Mouse (Mus musculus): ENCODE measurements around the gene Tmem130. TPM values are rescaled to one million over a fixed set of nuclear protein-coding genes. Genes with fewer than 3 reads are reported as not detected.

Tmem130 gene
- polyA plus RNA-seq (2014; fragmentation: Nextera tagmentation; extraction: Ambion mirVana): 2.5 and 2.7 TPM in 2 replicates

DNA sequence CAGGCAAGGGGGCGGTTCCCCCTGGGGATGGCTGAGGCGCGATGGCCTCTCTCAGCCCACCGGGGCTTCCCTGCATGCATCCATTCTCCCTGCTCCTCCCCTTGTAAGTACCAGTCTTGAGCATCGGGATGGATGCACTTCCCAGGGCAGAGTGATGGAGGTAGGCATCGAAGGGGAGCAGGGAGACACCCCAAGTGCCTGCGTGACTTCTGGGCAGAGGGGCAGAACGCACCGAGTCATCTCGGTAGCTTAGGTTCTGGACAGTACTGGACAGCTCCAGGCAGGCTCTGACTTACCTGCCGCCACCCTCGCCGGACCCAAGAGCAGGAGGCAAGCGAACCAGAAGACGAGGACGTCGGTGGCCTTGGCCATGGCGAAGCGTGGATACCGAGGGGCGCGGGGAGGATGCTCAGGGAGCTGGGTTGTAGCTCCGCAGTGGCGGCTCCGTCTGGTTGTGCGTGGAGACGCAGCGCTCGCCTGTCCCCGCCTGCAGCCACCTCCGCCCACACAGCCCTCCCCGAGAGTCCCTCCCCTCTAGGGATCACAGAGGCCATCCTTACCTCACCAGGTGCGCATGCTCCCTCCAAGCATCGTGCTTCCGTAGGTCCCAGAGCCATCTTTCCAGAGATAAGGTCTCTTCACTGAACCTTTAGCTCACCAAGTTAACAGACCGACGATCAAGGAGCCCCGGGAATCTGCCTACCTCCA is at the start of gene Tmem130:
TSS of gene Tmem130 (minus strand) at position 658 of the 708 bp plus-strand sequence.
- H3K9me3 ChIP-seq (ENCODE audit: control insufficient read depth, low read length): no peaks in the 10 kb centered on the region
- DNase-seq (ENCODE audit: low spot score): peak; percentile 46
- ATAC-seq (ENCODE audit: low read depth): peak; percentile 89
- peaks cover 35% of the 10 kb centered on the region for H3K27me3 ChIP-seq (replicated peaks; ENCODE audit: control insufficient read depth, insufficient read depth, low read length)
- peak within 1 kb of the TSS; percentile 28 for H3K4me3 ChIP-seq (ENCODE audit: low read depth, low read length)
- peak within 1 kb of the TSS; percentile 52 for H3K4me2 ChIP-seq (ENCODE audit: low read depth, low read length)
- 3% methylated on average over 33 of the region's 38 CpGs for WGBS
- peaks cover 6% of the 10 kb centered on the region for H3K4me1 ChIP-seq (ENCODE audit: control insufficient read depth, insufficient read depth, low read length)
- no peak within 1 kb of the TSS for H3K27ac ChIP-seq (replicated peaks; ENCODE audit: low read depth, low read length)
- H3K36me3 ChIP-seq (ENCODE audit: control insufficient read depth, insufficient read depth, low read length): no peaks in the 10 kb centered on the region
- peak within 1 kb of the TSS; percentile 43 for H3K9ac ChIP-seq (ENCODE audit: low read depth, low read length)

DNA sequence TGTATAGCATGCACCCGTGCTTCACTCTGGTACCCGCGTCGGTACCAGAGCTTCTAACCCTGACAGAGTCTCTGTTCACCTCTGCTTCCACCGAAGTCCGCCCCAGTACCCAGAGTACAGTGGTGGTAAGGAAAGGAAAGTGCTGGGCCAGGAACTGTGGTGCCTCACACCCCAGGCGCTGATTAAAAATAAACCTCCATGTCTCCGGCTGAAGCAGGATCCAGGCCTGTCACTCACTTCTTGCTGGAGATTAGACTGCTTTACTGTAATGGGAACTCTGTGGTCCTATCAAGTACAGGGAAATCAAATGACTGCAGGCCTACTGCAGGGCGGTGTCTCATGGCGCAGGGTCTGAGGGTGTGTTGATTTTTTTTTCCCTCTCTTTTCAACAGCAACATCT is 45.3 kb upstream of the Tmem130 start:
- no peak for ATAC-seq (ENCODE audit: low read depth)
- WGBS: 96% methylated on average over 10 of the region's 10 CpGs
- Histone ChIP-seq H3K36me3 (ENCODE audit: control insufficient read depth, insufficient read depth, low read length) (peaks cover 98% of the 10 kb centered on the region), H3K4me1 (ENCODE audit: control insufficient read depth, insufficient read depth, low read length) (no peaks in the 10 kb centered on the region), H3K9ac (ENCODE audit: low read depth, low read length) (no peak overlapping the region), H3K9me3 (ENCODE audit: control insufficient read depth, low read length) (no peaks in the 10 kb centered on the region), H3K27me3 (replicated peaks; ENCODE audit: control insufficient read depth, insufficient read depth, low read length) (no peaks in the 10 kb centered on the region), H3K4me3 (ENCODE audit: low read depth, low read length) (no peak overlapping the region), H3K27ac (replicated peaks; ENCODE audit: low read depth, low read length) (no peak overlapping the region), H3K4me2 (ENCODE audit: low read depth, low read length) (no peak overlapping the region)
- no peak for DNase-seq (ENCODE audit: low spot score)

DNA sequence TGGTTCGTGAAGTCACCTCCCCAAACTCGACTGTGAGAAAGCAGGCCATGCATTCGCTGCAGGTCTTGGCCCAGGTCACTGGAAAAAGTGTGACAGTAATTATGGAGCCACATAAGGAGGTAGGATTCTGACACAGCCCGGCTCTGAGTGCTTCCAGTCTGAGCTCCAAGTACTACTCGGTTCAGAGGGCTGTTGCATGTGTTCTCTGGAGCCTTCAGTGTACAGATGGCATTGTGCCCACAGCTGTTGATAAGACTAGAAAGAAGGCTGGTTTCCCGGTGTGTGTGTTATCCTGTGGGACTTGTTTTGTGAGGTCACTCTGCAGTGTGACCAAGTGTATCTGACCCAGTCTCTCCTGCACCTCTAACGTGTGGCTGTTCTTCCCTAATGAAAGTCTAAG is 42.6 kb upstream of the Tmem130 start:
- ATAC-seq (ENCODE audit: low read depth) (no peak), DNase-seq (ENCODE audit: low spot score) (no peak)
- no peak overlapping the region for H3K4me2 ChIP-seq (ENCODE audit: low read depth, low read length)
- H3K9ac ChIP-seq (ENCODE audit: low read depth, low read length): no peak overlapping the region
- H3K27me3 ChIP-seq (replicated peaks; ENCODE audit: control insufficient read depth, insufficient read depth, low read length): no peaks in the 10 kb centered on the region
- no peak overlapping the region for H3K27ac ChIP-seq (replicated peaks; ENCODE audit: low read depth, low read length)
- no peak overlapping the region for H3K4me3 ChIP-seq (ENCODE audit: low read depth, low read length)
- H3K9me3 ChIP-seq (ENCODE audit: control insufficient read depth, low read length): no peaks in the 10 kb centered on the region
- 87% methylated on average over 7 of the region's 7 CpGs for WGBS
- H3K36me3 ChIP-seq (ENCODE audit: control insufficient read depth, insufficient read depth, low read length): peaks cover 100% of the 10 kb centered on the region
- H3K4me1 ChIP-seq (ENCODE audit: control insufficient read depth, insufficient read depth, low read length): no peaks in the 10 kb centered on the region

DNA sequence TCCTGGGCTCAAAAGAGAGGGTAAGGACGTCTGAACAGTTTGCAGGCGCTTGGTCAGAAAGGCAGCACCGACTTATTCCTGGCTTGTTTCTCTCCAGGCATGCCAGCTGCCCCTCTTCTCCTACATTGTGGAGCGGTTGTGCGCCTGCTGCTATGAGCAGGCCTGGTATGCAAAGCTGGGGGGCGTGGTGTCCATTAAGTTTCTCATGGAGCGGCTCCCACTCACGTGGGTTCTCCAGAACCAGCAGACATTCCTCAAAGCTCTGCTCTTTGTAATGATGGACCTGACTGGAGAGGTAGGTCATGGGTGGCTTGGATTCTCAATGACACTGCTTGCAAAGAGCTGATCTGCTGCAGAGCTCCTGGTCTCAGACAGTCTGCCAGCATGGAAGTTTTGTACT is 41.4 kb upstream of the Tmem130 start:
- Histone ChIP-seq H3K4me1 (ENCODE audit: control insufficient read depth, insufficient read depth, low read length) (no peaks in the 10 kb centered on the region), H3K27me3 (replicated peaks; ENCODE audit: control insufficient read depth, insufficient read depth, low read length) (no peaks in the 10 kb centered on the region), H3K4me3 (ENCODE audit: low read depth, low read length) (no peak overlapping the region), H3K27ac (replicated peaks; ENCODE audit: low read depth, low read length) (no peak overlapping the region), H3K36me3 (ENCODE audit: control insufficient read depth, insufficient read depth, low read length) (peaks cover 100% of the 10 kb centered on the region), H3K4me2 (ENCODE audit: low read depth, low read length) (no peak overlapping the region), H3K9ac (ENCODE audit: low read depth, low read length) (no peak overlapping the region), H3K9me3 (ENCODE audit: control insufficient read depth, low read length) (no peaks in the 10 kb centered on the region)
- WGBS: 90% methylated on average over 8 of the region's 8 CpGs
- ATAC-seq (ENCODE audit: low read depth) (no peak), DNase-seq (ENCODE audit: low spot score) (no peak)

GRCm38 (mm10) chr5:144797116-144797515 is 35.5 kb upstream of the Tmem130 start:
- Histone ChIP-seq H3K9ac (ENCODE audit: low read depth, low read length) (no peak overlapping the region), H3K4me2 (ENCODE audit: low read depth, low read length) (no peak overlapping the region), H3K4me1 (ENCODE audit: control insufficient read depth, insufficient read depth, low read length) (no peaks in the 10 kb centered on the region), H3K27me3 (replicated peaks; ENCODE audit: control insufficient read depth, insufficient read depth, low read length) (no peaks in the 10 kb centered on the region), H3K9me3 (ENCODE audit: control insufficient read depth, low read length) (no peaks in the 10 kb centered on the region), H3K4me3 (ENCODE audit: low read depth, low read length) (no peak overlapping the region), H3K27ac (replicated peaks; ENCODE audit: low read depth, low read length) (no peak overlapping the region), H3K36me3 (ENCODE audit: control insufficient read depth, insufficient read depth, low read length) (peaks cover 100% of the 10 kb centered on the region)
- 87% methylated on average over 7 of the region's 7 CpGs for WGBS
- DNase-seq (ENCODE audit: low spot score) (no peak), ATAC-seq (ENCODE audit: low read depth) (no peak)

DNA sequence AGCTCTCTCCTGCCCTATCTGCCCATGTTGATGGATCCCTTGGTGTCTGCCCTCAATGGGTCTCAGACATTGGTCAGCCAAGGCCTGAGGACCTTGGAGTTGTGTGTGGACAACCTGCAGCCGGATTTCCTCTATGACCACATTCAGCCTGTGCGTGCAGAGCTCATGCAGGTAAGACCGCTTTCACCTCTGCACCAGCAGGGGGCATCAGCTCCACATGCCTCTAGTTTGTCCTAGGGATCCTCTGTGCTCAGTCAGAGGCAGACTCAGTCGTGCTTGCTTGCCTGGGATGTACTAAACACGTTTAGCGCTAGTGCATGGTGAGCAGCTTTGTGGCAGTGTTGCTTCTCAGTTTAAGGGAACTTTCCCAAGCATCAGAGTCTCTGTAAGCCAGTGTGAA is 33.1 kb upstream of the Tmem130 start:
- 74% methylated on average over 6 of the region's 6 CpGs for WGBS
- peak; percentile 9 for DNase-seq (ENCODE audit: low spot score)
- Histone ChIP-seq H3K4me3 (ENCODE audit: low read depth, low read length) (no peak overlapping the region), H3K9me3 (ENCODE audit: control insufficient read depth, low read length) (no peaks in the 10 kb centered on the region), H3K4me2 (ENCODE audit: low read depth, low read length) (no peak overlapping the region), H3K27me3 (replicated peaks; ENCODE audit: control insufficient read depth, insufficient read depth, low read length) (no peaks in the 10 kb centered on the region), H3K36me3 (ENCODE audit: control insufficient read depth, insufficient read depth, low read length) (peaks cover 100% of the 10 kb centered on the region), H3K9ac (ENCODE audit: low read depth, low read length) (no peak overlapping the region), H3K27ac (replicated peaks; ENCODE audit: low read depth, low read length) (no peak overlapping the region), H3K4me1 (ENCODE audit: control insufficient read depth, insufficient read depth, low read length) (no peaks in the 10 kb centered on the region)
- no peak for ATAC-seq (ENCODE audit: low read depth)

DNA sequence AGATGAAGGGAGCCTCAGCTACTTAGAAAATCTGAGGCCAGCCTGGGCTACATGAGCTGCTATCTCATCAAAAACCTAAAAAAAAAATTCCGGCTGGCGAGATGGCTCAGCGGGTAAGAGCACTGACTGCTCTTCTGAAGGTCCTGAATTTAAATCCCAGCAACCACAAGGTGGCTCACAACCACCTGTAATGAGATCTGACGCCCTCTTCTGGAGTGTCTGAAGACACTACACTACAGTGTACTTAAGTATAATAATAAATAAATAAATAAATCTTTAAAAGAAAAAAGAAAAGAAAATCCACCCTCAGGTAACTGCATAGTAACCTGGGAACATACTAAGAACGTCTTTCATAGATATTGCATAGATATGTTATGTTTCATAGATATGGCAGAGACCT is 31.8 kb upstream of the Tmem130 start:
- ATAC-seq (ENCODE audit: low read depth) (no peak), DNase-seq (ENCODE audit: low spot score) (no peak)
- WGBS: 84% methylated on average over 5 of the region's 5 CpGs
- H3K27me3 ChIP-seq (replicated peaks; ENCODE audit: control insufficient read depth, insufficient read depth, low read length): no peaks in the 10 kb centered on the region
- H3K4me3 ChIP-seq (ENCODE audit: low read depth, low read length): no peak overlapping the region
- H3K27ac ChIP-seq (replicated peaks; ENCODE audit: low read depth, low read length): no peak overlapping the region
- H3K36me3 ChIP-seq (ENCODE audit: control insufficient read depth, insufficient read depth, low read length): peaks cover 100% of the 10 kb centered on the region
- no peak overlapping the region for H3K4me2 ChIP-seq (ENCODE audit: low read depth, low read length)
- no peaks in the 10 kb centered on the region for H3K4me1 ChIP-seq (ENCODE audit: control insufficient read depth, insufficient read depth, low read length)
- H3K9ac ChIP-seq (ENCODE audit: low read depth, low read length): no peak overlapping the region
- H3K9me3 ChIP-seq (ENCODE audit: control insufficient read depth, low read length): no peaks in the 10 kb centered on the region

- Histone ChIP-seq H3K27ac (replicated peaks; ENCODE audit: low read depth, low read length) (no peak overlapping the region), H3K36me3 (ENCODE audit: control insufficient read depth, insufficient read depth, low read length) (peaks cover 96% of the 10 kb centered on the region), H3K4me1 (ENCODE audit: control insufficient read depth, insufficient read depth, low read length) (no peaks in the 10 kb centered on the region), H3K4me2 (ENCODE audit: low read depth, low read length) (no peak overlapping the region), H3K9ac (ENCODE audit: low read depth, low read length) (no peak overlapping the region), H3K4me3 (ENCODE audit: low read depth, low read length) (no peak overlapping the region), H3K9me3 (ENCODE audit: control insufficient read depth, low read length) (no peaks in the 10 kb centered on the region), H3K27me3 (replicated peaks; ENCODE audit: control insufficient read depth, insufficient read depth, low read length) (no peaks in the 10 kb centered on the region)
- DNase-seq (ENCODE audit: low spot score) (no peak), ATAC-seq (ENCODE audit: low read depth) (no peak)
- 97% methylated on average over 16 of the region's 18 CpGs for WGBS
These were observed 24.8 kb upstream of the Tmem130 start for GRCm38 (mm10) chr5:144786464-144786863.

DNA sequence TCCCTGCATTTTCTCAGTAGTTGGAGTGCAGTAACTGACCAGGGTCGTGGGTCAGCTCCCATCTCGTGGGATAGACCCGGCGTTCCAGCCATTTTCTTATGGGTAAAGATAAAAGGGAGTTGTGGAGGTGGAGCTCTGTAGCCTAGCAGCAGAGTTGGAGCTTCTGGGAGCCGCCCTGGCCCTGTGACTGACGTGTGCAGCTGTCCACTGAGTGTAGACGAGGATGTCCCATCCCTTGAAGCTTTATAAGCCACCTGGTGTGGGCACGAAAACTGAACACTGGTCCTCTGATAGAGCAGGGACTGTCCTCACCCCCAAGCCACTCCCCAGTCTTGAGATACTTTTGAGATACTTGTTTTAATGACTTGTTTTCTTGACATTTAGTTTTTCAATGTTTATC is 19.0 kb upstream of the Tmem130 start:
- Histone ChIP-seq H3K4me2 (ENCODE audit: low read depth, low read length) (no peak overlapping the region), H3K4me1 (ENCODE audit: control insufficient read depth, insufficient read depth, low read length) (no peaks in the 10 kb centered on the region), H3K27ac (replicated peaks; ENCODE audit: low read depth, low read length) (no peak overlapping the region), H3K9me3 (ENCODE audit: control insufficient read depth, low read length) (no peaks in the 10 kb centered on the region), H3K27me3 (replicated peaks; ENCODE audit: control insufficient read depth, insufficient read depth, low read length) (no peaks in the 10 kb centered on the region), H3K4me3 (ENCODE audit: low read depth, low read length) (no peak overlapping the region), H3K36me3 (ENCODE audit: control insufficient read depth, insufficient read depth, low read length) (peaks cover 99% of the 10 kb centered on the region), H3K9ac (ENCODE audit: low read depth, low read length) (no peak overlapping the region)
- ATAC-seq (ENCODE audit: low read depth) (no peak), DNase-seq (ENCODE audit: low spot score) (no peak)
- 80% methylated on average over 8 of the region's 8 CpGs for WGBS
